Mouse (Mus musculus): ENCODE measurements around the gene Mybpc2. TPM values are rescaled to one million over a fixed set of nuclear protein-coding genes. Genes with fewer than 3 reads are reported as not detected.

Gene Mybpc2
- total and polyA plus RNA-seq, 3 experiments = 2.0 to 8.3 (median 5.0) TPM

DNA sequence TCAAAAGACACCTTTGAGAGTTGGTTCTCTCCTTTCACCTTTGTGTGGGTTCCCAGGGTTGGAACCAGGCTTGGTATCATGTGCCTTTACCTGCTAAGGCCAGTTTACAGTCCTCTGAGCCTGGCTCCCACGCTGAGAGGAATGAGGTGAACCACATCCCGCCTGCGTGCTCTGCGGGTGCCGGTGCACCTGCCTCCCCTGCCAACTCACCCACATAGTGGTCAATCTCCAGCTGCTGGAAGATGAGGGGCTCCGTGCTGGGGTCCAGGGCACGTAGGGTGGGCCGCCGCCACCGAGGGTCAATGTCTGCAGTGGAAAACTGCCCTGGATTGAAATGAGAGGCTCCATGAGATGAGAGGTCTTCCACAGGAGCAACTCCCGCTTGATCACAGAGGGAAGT, 18.1 kb upstream of the Mybpc2 start:
- no peaks in the 10 kb centered on the region for H3K27me3 ChIP-seq (replicated peaks)
- TF ChIP-seq NELFE (IDR thresholded peaks at IDR 0.05; ENCODE audit: low read depth, low read length) (no peak), MAX (IDR thresholded peaks at IDR 0.05; ENCODE audit: low read length) (no peak)
- dilution Hi-C loops (cut with MboI; ENCODE audit: extremely low pct_ligation_motif_present, extremely low pct_unique_long_range_greater_than_20kb, low sequenced_read_pairs) (no loop called here), in situ Hi-C loops (cut with MboI; ENCODE audit: low pct_ligation_motif_present, low pct_unique_long_range_greater_than_20kb, low sequenced_read_pairs) (no loop called here)
- peaks cover 3% of the 10 kb centered on the region for H3K9me3 ChIP-seq (replicated peaks; ENCODE audit: low read length)
- no peak overlapping the region for H3K9ac ChIP-seq (ENCODE audit: insufficient read depth, low read depth)
- H3K36me3 ChIP-seq (replicated peaks in 1 of 2; ENCODE audit: control insufficient read depth in 1 of 2, insufficient read depth in 1 of 2, low read length in 1 of 2) = peaks cover 58 to 80% of the 10 kb centered on the region in 2 experiments
- no peak overlapping the region for H3K27ac ChIP-seq (ENCODE audit: insufficient read depth, low read depth)
- H3K79me2 ChIP-seq (replicated peaks; ENCODE audit: control insufficient read depth, extremely low read depth, insufficient read depth, poor library complexity, severe bottlenecking) = peaks cover 7% of the 10 kb centered on the region; the same call in 1 of the 2 replicates
- no peak for DNase-seq (ENCODE audit: extremely low read depth)
- no peak overlapping the region for H3K4me3 ChIP-seq (replicated peaks in 1 of 3; ENCODE audit: low read depth in 2 of 3, low read length in 2 of 3, poor library complexity in 1 of 3)
- peaks cover 12 to 57% of the 10 kb centered on the region in 2 experiments for H3K4me1 ChIP-seq (ENCODE audit: control insufficient read depth in 1 of 2, insufficient read depth in 2 of 2)
- no peak overlapping the region for H3K4me2 ChIP-seq (ENCODE audit: insufficient read depth, low read depth, poor library complexity, severe bottlenecking)

DNA sequence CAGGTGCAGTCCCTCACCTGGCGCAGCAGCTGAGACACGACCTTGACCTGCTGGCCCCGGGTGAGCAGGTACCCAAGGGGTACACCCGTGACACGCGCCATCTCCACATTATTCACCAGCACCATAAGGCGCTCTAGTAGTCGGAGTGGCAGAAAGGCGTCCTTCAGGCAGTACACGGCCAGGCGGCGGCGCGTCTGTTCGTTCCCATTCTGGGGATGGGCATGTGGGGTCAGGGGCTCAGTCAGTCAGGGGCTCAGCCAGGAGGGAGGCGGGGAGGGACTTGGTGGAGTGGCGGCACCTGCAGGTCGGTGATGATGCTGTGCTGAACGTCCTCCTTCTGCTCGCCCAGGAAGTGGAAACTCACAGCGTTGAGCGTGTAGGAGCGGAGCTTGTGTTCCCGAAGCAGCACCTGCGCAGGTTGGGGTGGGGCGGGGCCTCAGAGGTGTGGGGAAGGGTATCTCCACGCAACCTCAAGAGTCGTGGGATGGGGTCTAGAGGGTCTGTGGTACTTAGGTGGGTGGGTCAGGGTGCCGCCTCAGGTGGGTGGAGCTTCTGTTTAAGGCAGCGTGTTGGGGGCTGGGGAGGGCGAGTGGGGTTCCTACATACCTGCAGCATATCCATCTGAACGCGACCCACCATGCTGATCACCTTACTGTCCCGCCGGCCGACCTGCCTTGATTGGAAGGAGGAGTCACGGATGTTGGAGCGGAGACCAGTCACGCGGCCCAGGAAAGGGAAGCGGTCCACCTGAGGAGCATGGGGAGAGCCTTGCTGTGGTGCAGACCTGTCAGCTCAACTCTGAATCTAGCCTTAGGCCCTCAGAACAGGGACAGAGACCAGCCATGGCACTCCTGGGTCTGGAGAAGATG, 14.5 kb upstream of the Mybpc2 start:
- H3K9me3 ChIP-seq (replicated peaks; ENCODE audit: low read length) = no peaks in the 10 kb centered on the region
- peaks cover 36 to 62% of the 10 kb centered on the region in 2 experiments for H3K4me1 ChIP-seq (ENCODE audit: control insufficient read depth in 1 of 2, insufficient read depth in 2 of 2)
- H3K36me3 ChIP-seq (replicated peaks in 1 of 2; ENCODE audit: control insufficient read depth in 1 of 2, insufficient read depth in 1 of 2, low read length in 1 of 2) = peaks cover 81 to 97% of the 10 kb centered on the region in 2 experiments
- no peak overlapping the region for H3K9ac ChIP-seq (ENCODE audit: insufficient read depth, low read depth)
- dilution Hi-C loops (cut with MboI; ENCODE audit: extremely low pct_ligation_motif_present, extremely low pct_unique_long_range_greater_than_20kb, low sequenced_read_pairs) = no loop called here
- no peaks in the 10 kb centered on the region for H3K27me3 ChIP-seq (replicated peaks)
- H3K4me2 ChIP-seq (ENCODE audit: insufficient read depth, low read depth, poor library complexity, severe bottlenecking) = no peak overlapping the region
- in situ Hi-C loops (cut with MboI; ENCODE audit: low pct_ligation_motif_present, low pct_unique_long_range_greater_than_20kb, low sequenced_read_pairs) = no loop called here
- DNase-seq (ENCODE audit: extremely low read depth) = no peak
- no peaks in the 10 kb centered on the region for H3K79me2 ChIP-seq (replicated peaks; ENCODE audit: control insufficient read depth, extremely low read depth, insufficient read depth, poor library complexity, severe bottlenecking)
- TF ChIP-seq ZC3H11A (IDR thresholded peaks at IDR 0.05; ENCODE audit: low read depth, low read length) (no peak), USF1 (IDR thresholded peaks at IDR 0.05; ENCODE audit: low read depth, low read length) (no peak), ZNF384 (IDR thresholded peaks at IDR 0.05; ENCODE audit: low read depth, low read length) (no peak), MAZ (IDR thresholded peaks at IDR 0.05; ENCODE audit: low read depth, low read length) (no peak), E2F4 (IDR thresholded peaks at IDR 0.05; ENCODE audit: insufficient replicate concordance, low read depth, low read length) (no peak), EP300 (IDR thresholded peaks at IDR 0.05; ENCODE audit: low read length) (no peak), KAT2A (IDR thresholded peaks at IDR 0.05; ENCODE audit: insufficient replicate concordance, low read length) (no peak), POLR2A (IDR thresholded peaks at IDR 0.05; ENCODE audit: low read depth, low read length) (no peak), SIN3A (IDR thresholded peaks at IDR 0.05; ENCODE audit: low read length) (no peak), ETS1 (conservative IDR thresholded peaks at IDR 0.05; ENCODE audit: low read depth, low read length) (no peak), ZMIZ1 (IDR thresholded peaks at IDR 0.05; ENCODE audit: low read depth, low read length) (no peak), CHD2 (IDR thresholded peaks at IDR 0.05; ENCODE audit: low read length) (no peak), CHD1 (IDR thresholded peaks at IDR 0.05; ENCODE audit: low read depth, low read length) (no peak), HCFC1 (IDR thresholded peaks at IDR 0.05; ENCODE audit: low read depth, low read length) (no peak), MAFK (IDR thresholded peaks at IDR 0.05; ENCODE audit: insufficient replicate concordance, low read length) (no peak), UBTF (IDR thresholded peaks at IDR 0.05; ENCODE audit: low read depth, low read length) (no peak), GABPA (IDR thresholded peaks at IDR 0.05; ENCODE audit: insufficient replicate concordance, low read depth, low read length) (no peak)
- H3K27ac ChIP-seq (ENCODE audit: insufficient read depth, low read depth) = no peak overlapping the region
- H3K4me3 ChIP-seq (replicated peaks in 1 of 3; ENCODE audit: low read depth in 2 of 3, low read length in 2 of 3, poor library complexity in 1 of 3) = no peak overlapping the region
